Mouse (Mus musculus): Measurements from ENCODE around the gene Snip1. TPM values are rescaled to one million over a fixed set of nuclear protein-coding genes. Genes with fewer than 3 reads are reported as not detected.

Snip1 gene
- polyA plus RNA-seq, 1 experiment: 7.2 TPM

GRCm38 (mm10) chr4:125097412-125097811, 30.9 kb downstream of the Snip1 start:
- TF ChIP-seq CTCF (IDR thresholded peaks at IDR 0.05; ENCODE audit: extremely low read depth, insufficient read depth, insufficient read length, insufficient replicate concordance): no peak
- no peak for TF ChIP-seq POLR2A (IDR thresholded peaks at IDR 0.05; ENCODE audit: low read depth, low read length)
- Histone ChIP-seq H3K4me1 (ENCODE audit: control insufficient read depth, insufficient read depth, insufficient read length) (no peaks in the 10 kb centered on the region), H3K36me3 (ENCODE audit: control insufficient read depth, insufficient read depth, low read length) (peaks cover 3% of the 10 kb centered on the region), H3K27me3 (ENCODE audit: control insufficient read depth, insufficient read depth, low read length) (no peaks in the 10 kb centered on the region), H3K4me3 (ENCODE audit: extremely low read depth, insufficient read depth, insufficient read length) (no peak overlapping the region), H3K27ac (ENCODE audit: insufficient read depth, low read length) (no peak overlapping the region)
- 79% methylated on average over 4 of the region's 4 CpGs for WGBS
- DNase-seq (ENCODE audit: low read depth in 1 of 2, low spot score in 2 of 2): no peak

- TF ChIP-seq POLR2A (IDR thresholded peaks at IDR 0.05; ENCODE audit: low read depth, low read length): no peak
- peak; percentile 86; the same call in 1 of the 2 replicates for TF ChIP-seq CTCF (IDR thresholded peaks at IDR 0.05; ENCODE audit: extremely low read depth, insufficient read depth, insufficient read length, insufficient replicate concordance)
- Histone ChIP-seq H3K4me3 (ENCODE audit: extremely low read depth, insufficient read depth, insufficient read length) (no peak overlapping the region), H3K36me3 (ENCODE audit: control insufficient read depth, insufficient read depth, low read length) (peaks cover 9% of the 10 kb centered on the region), H3K27me3 (ENCODE audit: control insufficient read depth, insufficient read depth, low read length) (no peaks in the 10 kb centered on the region), H3K4me1 (ENCODE audit: control insufficient read depth, insufficient read depth, insufficient read length) (no peaks in the 10 kb centered on the region), H3K27ac (ENCODE audit: insufficient read depth, low read length) (no peak overlapping the region)
- 9% methylated on average over 8 of the region's 8 CpGs for WGBS
- DNase-seq (ENCODE audit: low read depth in 1 of 2, low spot score in 2 of 2): peak in 1 of 2 experiments; percentile 76
Measured at GRCm38 (mm10) chr4:125099458-125099857, 33.0 kb downstream of the Snip1 start.

- H3K36me3 ChIP-seq (ENCODE audit: control insufficient read depth, insufficient read depth, low read length): peaks cover 13% of the 10 kb centered on the region
- no peaks in the 10 kb centered on the region for H3K27me3 ChIP-seq (ENCODE audit: control insufficient read depth, insufficient read depth, low read length)
- no peak for DNase-seq (ENCODE audit: low read depth in 1 of 2, low spot score in 2 of 2)
- no peak for TF ChIP-seq POLR2A (IDR thresholded peaks at IDR 0.05; ENCODE audit: low read depth, low read length)
- no peak for TF ChIP-seq CTCF (IDR thresholded peaks at IDR 0.05; ENCODE audit: extremely low read depth, insufficient read depth, insufficient read length, insufficient replicate concordance)
- WGBS: 88% methylated on average over 13 of the region's 13 CpGs
- no peak overlapping the region for H3K27ac ChIP-seq (ENCODE audit: insufficient read depth, low read length)
- no peaks in the 10 kb centered on the region for H3K4me1 ChIP-seq (ENCODE audit: control insufficient read depth, insufficient read depth, insufficient read length)
- H3K4me3 ChIP-seq (ENCODE audit: extremely low read depth, insufficient read depth, insufficient read length): no peak overlapping the region
Measured at GRCm38 (mm10) chr4:125101334-125101733, 34.9 kb downstream of the Snip1 start.

GRCm38 (mm10) chr4:125105354-125105753, 38.9 kb downstream of the Snip1 start:
- Histone ChIP-seq H3K4me3 (ENCODE audit: extremely low read depth, insufficient read depth, insufficient read length) (no peak overlapping the region), H3K4me1 (ENCODE audit: control insufficient read depth, insufficient read depth, insufficient read length) (no peaks in the 10 kb centered on the region), H3K27me3 (ENCODE audit: control insufficient read depth, insufficient read depth, low read length) (no peaks in the 10 kb centered on the region), H3K36me3 (ENCODE audit: control insufficient read depth, insufficient read depth, low read length) (peaks cover 16% of the 10 kb centered on the region), H3K27ac (ENCODE audit: insufficient read depth, low read length) (no peak overlapping the region)
- 98% methylated on average over 9 of the region's 9 CpGs for WGBS
- TF ChIP-seq POLR2A (IDR thresholded peaks at IDR 0.05; ENCODE audit: low read depth, low read length) (no peak), CTCF (IDR thresholded peaks at IDR 0.05; ENCODE audit: extremely low read depth, insufficient read depth, insufficient read length, insufficient replicate concordance) (no peak)
- no peak for DNase-seq (ENCODE audit: low read depth in 1 of 2, low spot score in 2 of 2)

- Histone ChIP-seq H3K4me3 (ENCODE audit: extremely low read depth, insufficient read depth, insufficient read length) (no peak overlapping the region), H3K36me3 (ENCODE audit: control insufficient read depth, insufficient read depth, low read length) (peaks cover 11% of the 10 kb centered on the region), H3K27me3 (ENCODE audit: control insufficient read depth, insufficient read depth, low read length) (no peaks in the 10 kb centered on the region), H3K27ac (ENCODE audit: insufficient read depth, low read length) (peak overlapping the region; percentile 70), H3K4me1 (ENCODE audit: control insufficient read depth, insufficient read depth, insufficient read length) (peaks cover 35% of the 10 kb centered on the region; the same call in 1 of the 2 replicates)
- WGBS: 9% methylated on average over 6 of the region's 6 CpGs
- peak; percentile 75; the same call in 1 of the 2 replicates for TF ChIP-seq CTCF (IDR thresholded peaks at IDR 0.05; ENCODE audit: extremely low read depth, insufficient read depth, insufficient read length, insufficient replicate concordance)
- no peak for TF ChIP-seq POLR2A (IDR thresholded peaks at IDR 0.05; ENCODE audit: low read depth, low read length)
- DNase-seq (ENCODE audit: low read depth in 1 of 2, low spot score in 2 of 2): peak in 1 of 2 experiments; percentile 84
Measured at GRCm38 (mm10) chr4:125114638-125115037, 48.2 kb downstream of the Snip1 start.

GRCm38 (mm10) chr4:125115081-125115480, 48.6 kb downstream of the Snip1 start:
- TF ChIP-seq CTCF (IDR thresholded peaks at IDR 0.05; ENCODE audit: extremely low read depth, insufficient read depth, insufficient read length, insufficient replicate concordance) (no peak), POLR2A (IDR thresholded peaks at IDR 0.05; ENCODE audit: low read depth, low read length) (no peak)
- peaks cover 36% of the 10 kb centered on the region for H3K4me1 ChIP-seq (ENCODE audit: control insufficient read depth, insufficient read depth, insufficient read length)

GRCm38 (mm10) chr4:125115710-125116089, 49.2 kb downstream of the Snip1 start:
- WGBS: 68% methylated on average over 6 of the region's 6 CpGs
- TF ChIP-seq CTCF (IDR thresholded peaks at IDR 0.05; ENCODE audit: extremely low read depth, insufficient read depth, insufficient read length, insufficient replicate concordance) (no peak), POLR2A (IDR thresholded peaks at IDR 0.05; ENCODE audit: low read depth, low read length) (no peak)
- no peak for DNase-seq (ENCODE audit: low read depth in 1 of 2, low spot score in 2 of 2)
- H3K27me3 ChIP-seq (ENCODE audit: control insufficient read depth, insufficient read depth, low read length): no peaks in the 10 kb centered on the region
- peaks cover 43% of the 10 kb centered on the region for H3K4me1 ChIP-seq (ENCODE audit: control insufficient read depth, insufficient read depth, insufficient read length)
- H3K36me3 ChIP-seq (ENCODE audit: control insufficient read depth, insufficient read depth, low read length): peaks cover 22% of the 10 kb centered on the region
- H3K27ac ChIP-seq (ENCODE audit: insufficient read depth, low read length): peak overlapping the region; percentile 70
- H3K4me3 ChIP-seq (ENCODE audit: extremely low read depth, insufficient read depth, insufficient read length): no peak overlapping the region

More at GRCm38 (mm10) chr4:125115081-125115480, 48.6 kb downstream of the Snip1 start:
- 36% methylated on average over 4 of the region's 4 CpGs for WGBS
- Histone ChIP-seq H3K27me3 (ENCODE audit: control insufficient read depth, insufficient read depth, low read length) (no peaks in the 10 kb centered on the region), H3K36me3 (ENCODE audit: control insufficient read depth, insufficient read depth, low read length) (peaks cover 16% of the 10 kb centered on the region), H3K27ac (ENCODE audit: insufficient read depth, low read length) (peak overlapping the region; percentile 70), H3K4me3 (ENCODE audit: extremely low read depth, insufficient read depth, insufficient read length) (no peak overlapping the region)
- DNase-seq (ENCODE audit: low read depth in 1 of 2, low spot score in 2 of 2): no peak

Data from spleen, adult 2 months (tissue).